Mouse (Mus musculus) urinary bladder, adult 2 months (tissue): Measurements from ENCODE around the gene Evl. TPM values are rescaled to one million over a fixed set of nuclear protein-coding genes. Genes with fewer than 3 reads are reported as not detected.
A peak's percentile ranks its signal among the peaks of the same experiment; 100 is the strongest.

Source experiments
- DNase-seq: peaks from one replicate; pipeline ENCODE4 v3.0.0; 2022; ENCODE audit warnings: low spot score
- polyA plus RNA-seq: library from polyadenylated mRNA; depleted of rRNA; stranded (reverse); fragments of >200 nt; gene quantifications from 2 replicates; pipeline ENCODE4 v1.2.3, GENCODE M21; 2012

Gene Evl
- polyA plus RNA-seq, 1 experiment: 43.9 TPM

GRCm38 (mm10) chr12:108591586-108591985 is 37.1 kb downstream of the Evl start:
- DNase-seq: no peak

DNA sequence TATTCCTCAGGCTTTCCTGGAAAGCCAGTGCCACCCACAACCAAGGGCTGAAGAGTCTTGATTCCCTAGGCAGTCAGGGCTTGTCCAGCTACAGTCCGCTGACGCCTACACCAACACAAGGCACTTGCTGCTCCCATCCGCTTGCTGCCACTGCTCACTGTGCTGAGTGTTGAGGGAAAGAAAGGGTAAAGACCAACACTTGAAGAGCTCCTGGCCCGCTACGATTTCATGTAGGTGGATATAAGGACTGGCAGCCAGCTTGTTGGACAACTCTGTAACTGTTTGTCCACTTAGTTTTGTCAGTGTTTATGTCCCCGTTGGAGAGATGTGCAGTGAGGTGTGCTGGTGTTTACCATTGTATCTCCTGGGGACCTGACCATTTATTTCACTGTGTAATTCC is 38.3 kb downstream of the Evl start:
- DNase-seq: no peak

DNA sequence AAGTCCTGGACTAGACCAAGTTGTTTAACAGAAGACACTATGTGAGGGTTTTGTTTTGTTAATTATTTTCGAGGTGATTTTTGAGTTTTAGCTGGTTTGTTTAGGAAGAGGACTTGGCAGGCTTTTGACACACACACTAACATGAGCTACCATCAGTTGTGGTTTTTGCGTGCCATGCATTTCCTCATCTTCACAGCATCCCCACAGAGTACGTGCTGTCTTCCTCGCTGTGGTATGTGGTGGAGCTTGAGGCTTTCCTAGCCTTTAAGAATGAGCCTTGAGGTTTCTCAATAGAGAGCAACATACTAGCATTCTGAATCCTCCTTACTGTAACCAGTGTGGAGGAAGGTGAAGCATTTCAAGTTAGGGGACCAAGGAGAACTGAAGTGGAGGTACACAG is 46.3 kb downstream of the Evl start:
- no peak for DNase-seq

DNA sequence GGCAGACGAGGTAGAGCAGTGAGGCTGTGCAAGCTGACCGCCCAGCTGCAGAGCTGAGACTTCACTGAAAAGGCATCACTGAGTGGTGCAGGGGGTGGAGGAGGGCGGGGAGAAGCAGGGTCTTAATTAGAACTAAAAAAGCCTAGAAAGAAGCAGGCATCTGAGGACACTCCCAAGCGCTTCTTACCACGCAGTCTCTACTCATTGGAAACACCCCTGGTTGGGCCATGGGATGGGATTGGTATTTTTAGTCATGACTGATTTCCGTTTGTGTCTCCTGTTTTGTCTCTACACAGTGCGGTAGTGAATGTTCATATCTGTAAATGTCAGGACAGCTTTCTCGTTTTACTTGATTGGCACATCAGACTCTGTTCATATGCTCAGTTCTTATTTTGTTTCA is 46.8 kb downstream of the Evl start:
- DNase-seq: no peak

GRCm38 (mm10) chr12:108604546-108604945 is 50.0 kb downstream of the Evl start:
- DNase-seq: no peak

DNA sequence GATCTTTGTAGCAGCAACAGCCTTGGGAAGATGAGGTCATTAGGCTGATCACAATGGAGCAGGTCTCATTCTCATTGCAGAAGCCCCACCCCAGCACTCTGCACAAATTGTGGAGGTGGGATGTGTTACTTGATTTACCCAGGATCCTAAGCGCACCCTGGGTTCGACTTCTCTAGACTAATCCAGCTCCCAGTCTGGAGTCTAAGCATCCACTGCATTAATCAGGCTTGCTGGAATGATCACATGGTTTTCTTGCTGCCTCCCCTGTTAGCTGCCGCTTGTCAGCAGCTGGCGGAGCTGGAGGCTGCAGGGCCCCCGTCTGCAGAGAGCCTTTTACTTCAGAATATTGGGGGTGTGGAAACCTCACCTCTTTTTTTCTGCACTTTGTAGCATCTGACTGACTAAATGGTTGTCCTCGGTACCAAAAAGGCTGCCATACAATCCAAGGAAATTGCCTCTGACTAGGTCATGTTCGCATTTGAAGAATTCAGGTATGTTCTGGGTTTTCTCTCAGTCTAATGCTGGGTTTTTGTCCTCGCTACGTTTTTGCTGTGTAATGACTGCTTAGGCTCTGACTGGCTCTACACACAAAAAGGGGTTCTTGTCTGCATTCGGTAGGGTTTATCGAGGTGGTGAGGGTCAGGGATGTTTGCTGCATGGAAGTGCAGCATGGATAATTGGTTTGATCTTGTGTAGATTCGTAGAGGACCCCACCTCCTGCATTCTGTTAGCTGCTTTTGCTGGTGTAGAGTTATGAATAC is 51.2 kb downstream of the Evl start:
- DNase-seq: no peak

DNA sequence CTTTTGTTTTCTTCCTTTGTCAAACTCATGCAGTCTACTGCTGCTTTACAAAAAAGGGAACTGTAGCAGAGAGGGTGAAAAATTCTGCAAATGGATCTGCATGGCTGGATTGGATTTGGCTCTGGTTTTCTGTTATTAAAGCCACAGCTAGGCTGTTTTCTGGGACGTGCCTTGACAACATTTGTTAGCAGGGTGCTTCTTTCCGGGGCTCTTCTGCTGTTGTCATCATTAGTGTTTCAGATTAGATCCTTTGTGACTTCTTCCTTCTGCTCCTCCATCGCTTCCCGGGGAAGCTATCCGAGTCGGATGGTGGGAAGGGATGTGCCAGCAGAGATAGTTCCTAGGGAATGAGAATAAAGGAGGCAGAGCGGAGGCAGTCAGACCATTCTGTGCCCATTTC is 51.8 kb downstream of the Evl start:
- no peak for DNase-seq

DNA sequence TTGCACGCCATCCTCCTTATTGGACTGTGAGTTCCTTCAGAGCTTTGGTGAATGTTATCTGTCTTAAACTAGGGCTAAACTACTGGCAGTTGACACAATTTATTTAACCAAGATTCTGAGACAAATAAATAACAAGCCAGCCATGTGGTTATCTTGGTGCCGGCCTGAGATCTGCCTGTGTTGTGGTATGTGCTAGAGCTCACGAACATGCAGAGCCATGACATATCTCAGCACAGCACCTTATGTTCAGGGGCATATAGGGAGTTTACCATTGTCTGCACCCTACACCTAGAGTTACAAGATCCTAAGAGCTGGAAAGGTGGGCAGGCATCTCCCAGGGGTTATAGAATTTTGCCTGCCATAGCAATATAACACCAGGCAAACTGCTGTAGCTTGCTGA is 54.9 kb downstream of the Evl start:
- no peak for DNase-seq

- DNase-seq: no peak
These were observed 55.7 kb downstream of the Evl start for GRCm38 (mm10) chr12:108610255-108610654.

GRCm38 (mm10) chr12:108613081-108613480 is 58.6 kb downstream of the Evl start:
- DNase-seq: peak; percentile 49

DNA sequence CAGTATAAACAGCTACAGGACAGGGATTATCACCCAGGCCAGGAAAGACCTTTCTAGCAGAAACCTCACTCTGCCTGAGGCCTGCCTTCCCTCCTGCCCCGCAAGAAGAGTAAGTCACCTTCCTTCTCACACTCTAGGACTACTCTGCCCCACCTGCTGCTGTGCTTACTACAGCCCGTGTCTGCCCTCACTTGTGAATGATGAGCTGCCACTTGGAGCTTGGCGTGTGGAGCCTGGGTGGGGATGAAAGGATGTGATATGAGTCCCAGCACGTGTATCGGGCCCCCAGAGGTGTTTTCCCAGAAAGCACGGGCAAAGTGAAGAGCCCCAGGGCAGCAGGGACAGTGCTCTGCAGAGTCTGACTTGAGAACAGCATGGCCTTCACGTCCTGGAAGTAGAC is 63.0 kb downstream of the Evl start:
- DNase-seq: no peak

GRCm38 (mm10) chr12:108619853-108620416 is 65.4 kb downstream of the Evl start:
- no peak for DNase-seq

DNA sequence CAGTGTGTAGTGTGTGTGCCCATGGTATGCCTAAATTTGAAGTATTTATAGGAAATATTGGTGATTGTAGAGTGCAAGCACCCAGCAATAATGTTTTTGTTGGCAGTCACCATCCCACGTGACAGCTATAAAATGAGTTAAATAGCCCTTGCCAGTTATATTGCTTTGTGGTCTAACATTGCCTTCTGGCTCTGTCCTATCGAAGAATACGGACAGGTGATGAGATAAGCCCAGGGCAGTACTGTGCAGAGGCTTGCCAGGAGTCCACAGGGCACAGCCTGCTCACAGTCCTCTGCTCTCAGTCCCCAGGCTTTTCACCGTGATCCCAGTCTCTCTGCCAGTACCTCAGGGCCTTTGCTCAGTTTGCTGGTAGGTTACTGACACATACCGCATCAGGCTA is 67.9 kb downstream of the Evl start:
- no peak for DNase-seq

DNA sequence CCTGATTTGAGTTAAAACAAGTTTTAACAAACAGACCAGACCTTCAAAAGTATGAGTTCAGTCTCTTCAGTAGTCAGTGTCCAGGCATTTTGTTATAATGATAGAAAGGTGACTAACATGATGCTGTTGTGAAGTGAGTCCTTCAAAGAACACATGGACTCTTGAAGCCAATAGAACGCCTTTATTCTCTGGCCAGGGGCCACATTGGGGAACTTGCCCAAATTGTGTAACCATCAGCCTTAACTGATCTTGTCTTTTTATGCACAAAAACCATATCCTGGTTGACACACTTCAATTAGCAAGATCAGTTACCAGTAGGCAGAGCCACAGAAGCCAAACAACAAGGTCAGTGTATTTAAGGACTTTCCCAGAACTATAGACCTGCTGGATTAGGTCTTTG is 75.0 kb downstream of the Evl start:
- DNase-seq: no peak

GRCm38 (mm10) chr12:108630741-108631688 is 76.5 kb downstream of the Evl start:
- DNase-seq: no peak

DNA sequence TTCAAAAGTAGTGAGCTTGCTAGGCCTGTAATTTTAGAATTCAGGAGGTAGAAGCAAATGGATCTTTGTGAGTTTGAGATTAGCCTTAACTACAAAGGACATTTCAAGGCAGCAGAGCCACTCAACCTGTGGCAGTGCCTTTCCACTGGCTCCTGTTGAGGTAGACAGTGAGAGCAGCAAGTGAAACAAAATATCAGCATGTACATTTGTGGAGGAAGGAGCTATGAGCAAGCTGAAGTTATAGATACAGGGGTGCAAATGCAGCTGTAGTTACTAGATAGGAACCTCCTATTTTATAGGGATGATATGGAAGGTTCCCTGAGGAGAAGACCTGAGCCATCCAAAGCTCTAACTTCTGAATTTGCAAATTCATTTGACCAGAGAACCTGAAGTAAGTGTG is 78.0 kb downstream of the Evl start:
- no peak for DNase-seq

- DNase-seq: no peak
These were observed 79.5 kb downstream of the Evl start for GRCm38 (mm10) chr12:108634031-108634430.

DNA sequence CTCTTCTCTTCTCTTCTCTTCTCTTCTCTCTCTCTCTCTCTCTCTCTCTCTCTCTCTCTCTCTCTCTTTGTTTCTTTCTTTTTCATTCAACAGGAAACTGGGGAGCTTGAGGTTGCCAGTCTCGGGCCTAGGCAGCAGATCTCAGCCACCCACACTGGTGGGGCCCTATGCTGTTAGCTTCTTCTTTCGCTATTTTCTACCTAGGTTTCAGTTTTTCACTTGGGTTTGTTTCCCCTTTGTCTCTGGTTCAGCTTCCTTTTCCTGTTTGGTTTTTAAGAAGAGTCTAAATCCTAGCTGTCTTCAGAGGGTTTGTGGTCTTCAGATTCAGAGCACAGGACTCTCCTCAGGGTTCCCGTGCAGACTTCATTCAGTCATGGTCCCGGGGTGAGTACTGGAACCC is 81.0 kb downstream of the Evl start:
- no peak for DNase-seq

DNA sequence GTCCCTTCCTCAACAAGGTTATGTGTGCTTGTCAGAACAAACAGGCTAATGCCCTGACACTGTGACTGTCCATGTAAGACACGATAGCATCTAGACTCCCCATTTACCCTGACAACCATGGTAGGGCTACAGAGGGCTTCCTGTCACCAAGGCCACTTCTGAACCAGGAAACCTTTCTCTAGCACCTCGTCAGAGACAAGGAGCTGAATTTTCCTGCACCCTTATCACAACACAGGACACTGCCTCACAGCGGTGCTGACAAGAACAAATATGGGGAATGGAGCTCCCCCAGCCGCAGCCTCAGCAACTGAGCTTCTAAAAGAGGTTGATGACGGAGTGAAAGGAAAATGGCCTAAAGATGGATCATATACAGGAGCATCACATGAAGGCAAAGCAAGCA is 82.9 kb downstream of the Evl start:
- DNase-seq: no peak

DNA sequence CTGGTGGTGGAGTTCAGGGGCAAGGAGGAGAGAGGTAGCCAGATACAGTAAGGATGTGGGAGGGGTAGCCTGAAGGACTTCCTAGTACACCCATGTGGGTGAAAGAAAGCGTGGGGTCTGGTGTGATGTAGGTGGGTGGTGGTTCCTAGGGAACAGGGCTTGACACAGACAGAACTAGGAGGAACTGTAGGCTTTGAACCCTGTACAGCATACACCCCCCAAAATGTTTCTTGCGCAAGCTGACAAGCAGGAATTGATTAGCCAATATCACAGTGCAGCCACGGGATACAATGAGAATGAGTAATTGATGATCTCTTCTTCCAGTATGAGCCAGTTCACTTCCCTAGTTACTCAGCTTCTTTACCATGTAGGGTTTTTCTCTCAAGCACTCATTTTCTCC is 84.6 kb downstream of the Evl start:
- no peak for DNase-seq

DNA sequence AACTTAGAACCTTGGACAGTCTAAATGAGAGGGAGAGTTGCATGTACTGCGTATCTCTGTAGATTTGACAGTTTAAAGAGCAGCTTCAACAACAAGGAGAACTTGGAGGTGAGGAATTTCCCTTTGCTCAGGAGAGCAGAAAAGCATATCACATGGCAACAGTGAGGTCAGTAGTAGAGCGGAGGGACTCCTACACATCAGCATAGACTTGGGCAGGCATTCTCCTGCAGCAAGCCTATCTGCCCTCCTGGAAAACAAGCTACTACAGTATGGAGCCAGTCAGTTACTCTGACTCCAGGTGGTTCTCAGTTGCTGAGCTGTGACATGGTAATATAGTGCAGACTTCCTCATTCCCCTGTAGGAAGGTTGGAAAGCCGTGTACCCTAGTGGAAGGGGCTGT is 87.5 kb downstream of the Evl start:
- no peak for DNase-seq

DNA sequence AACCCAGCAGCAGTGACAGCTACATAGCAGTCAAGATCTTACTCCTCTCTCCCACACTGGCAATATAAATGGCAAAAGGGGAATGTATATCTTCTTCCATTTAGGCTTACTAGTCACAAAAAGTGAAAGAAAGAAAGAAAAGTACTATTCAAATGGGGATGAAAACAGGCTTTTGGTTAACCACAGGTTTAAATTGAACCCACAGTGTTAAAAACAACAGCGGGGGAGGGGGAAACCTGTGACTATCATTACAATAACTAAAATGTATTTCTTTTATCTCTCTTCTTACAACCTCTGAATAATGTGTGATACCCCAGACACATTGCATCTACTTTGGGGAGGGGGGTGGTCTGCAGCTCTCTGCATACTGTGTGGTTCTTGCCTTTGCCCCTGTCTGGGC is 91.7 kb downstream of the Evl start:
- no peak for DNase-seq

DNA sequence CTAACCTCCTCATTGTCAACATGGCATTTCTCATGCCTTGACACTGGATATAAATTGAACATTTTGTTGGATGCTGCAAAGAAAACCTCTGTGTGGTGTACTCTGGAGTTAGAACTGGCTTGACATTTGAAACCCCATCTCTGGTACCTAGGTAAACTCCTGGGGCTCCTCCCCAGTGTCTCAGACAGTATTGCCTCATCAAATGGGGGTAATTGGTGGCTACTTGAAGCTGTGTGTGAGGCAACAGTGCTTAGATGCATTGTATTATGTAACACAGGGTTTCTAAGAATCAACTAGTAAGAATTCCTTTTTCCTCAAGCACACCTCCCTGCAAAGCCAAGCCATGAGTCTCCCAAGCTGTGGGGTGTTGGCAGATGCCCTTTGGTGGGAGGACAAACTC is 93.3 kb downstream of the Evl start:
- DNase-seq: no peak
